Mouse (Mus musculus) kidney, adult 2 months (tissue): ENCODE measurements around the gene Rasal1. TPM values are rescaled to one million over a fixed set of nuclear protein-coding genes. Genes with fewer than 3 reads are reported as not detected.
A peak's percentile ranks its signal among the peaks of the same experiment; 100 is the strongest.

Experiments used
- DNase-seq: peaks from one replicate; pipeline ENCODE4 v3.0.0; 2021
- H3K27ac ChIP-seq: fragments of 200-500 bp; 2 replicates; pipeline ENCODE4 v1.5.1; 2012; ENCODE audit warnings: low read depth, low read length, control low read depth, inconsistent platforms; ENCODE audit not compliant: insufficient read depth
- H3K27me3 ChIP-seq: fragments of 200-500 bp; replicated peaks from 2 replicates; pipeline ENCODE4 v1.6.1; 2012; ENCODE audit warnings: mild to moderate bottlenecking, moderate library complexity, low read length, inconsistent platforms; ENCODE audit not compliant: control insufficient read depth, insufficient read depth
- H3K36me3 ChIP-seq: fragments of 200-500 bp; 2 replicates; pipeline ENCODE4 v1.6.1; 2012; ENCODE audit warnings: mild to moderate bottlenecking, moderate library complexity, low read length, inconsistent platforms; ENCODE audit not compliant: control insufficient read depth, insufficient read depth
- H3K4me1 ChIP-seq: fragments of 200-500 bp; 2 replicates; pipeline ENCODE4 v1.6.1; 2011; ENCODE audit warnings: low read length; ENCODE audit not compliant: control insufficient read depth, insufficient read depth
- H3K4me3 ChIP-seq: fragments of 200-500 bp; 2 replicates; pipeline ENCODE4 v1.5.1; 2011; ENCODE audit warnings: mild to moderate bottlenecking, low read depth, low read length, control low read depth; ENCODE audit not compliant: insufficient read depth
- CTCF ChIP-seq: fragments of 200-500 bp; conservative IDR thresholded peaks from 2 replicates; pipeline ENCODE4 v1.5.1; 2011; ENCODE audit warnings: low read depth, mild to moderate bottlenecking, control low read depth, low read length, moderate library complexity, mixed read lengths; ENCODE audit not compliant: insufficient read depth, insufficient read length
- POLR2A ChIP-seq: fragments of 200-500 bp; IDR thresholded peaks from one replicate; pipeline ENCODE4 v1.6.1; 2011; ENCODE audit warnings: low read depth, low read length, control low read depth
- WGBS: fragments of 180-500 bp; shearing (Covaris S2); methylation state at CpG from one replicate; pipeline ENCODE4 v1.1.7; 2018; 5-methylcytosine and 5-hydroxymethylcytosine counted together
- polyA plus RNA-seq: library from polyadenylated mRNA; depleted of rRNA; stranded (reverse); fragments of >200 nt; gene quantifications from 2 replicates; pipeline ENCODE4 v1.2.3, GENCODE M21; 2012; rRNA removed

The Rasal1 gene
- 2.3 and 3.4 TPM in 2 replicates for polyA plus RNA-seq

DNA sequence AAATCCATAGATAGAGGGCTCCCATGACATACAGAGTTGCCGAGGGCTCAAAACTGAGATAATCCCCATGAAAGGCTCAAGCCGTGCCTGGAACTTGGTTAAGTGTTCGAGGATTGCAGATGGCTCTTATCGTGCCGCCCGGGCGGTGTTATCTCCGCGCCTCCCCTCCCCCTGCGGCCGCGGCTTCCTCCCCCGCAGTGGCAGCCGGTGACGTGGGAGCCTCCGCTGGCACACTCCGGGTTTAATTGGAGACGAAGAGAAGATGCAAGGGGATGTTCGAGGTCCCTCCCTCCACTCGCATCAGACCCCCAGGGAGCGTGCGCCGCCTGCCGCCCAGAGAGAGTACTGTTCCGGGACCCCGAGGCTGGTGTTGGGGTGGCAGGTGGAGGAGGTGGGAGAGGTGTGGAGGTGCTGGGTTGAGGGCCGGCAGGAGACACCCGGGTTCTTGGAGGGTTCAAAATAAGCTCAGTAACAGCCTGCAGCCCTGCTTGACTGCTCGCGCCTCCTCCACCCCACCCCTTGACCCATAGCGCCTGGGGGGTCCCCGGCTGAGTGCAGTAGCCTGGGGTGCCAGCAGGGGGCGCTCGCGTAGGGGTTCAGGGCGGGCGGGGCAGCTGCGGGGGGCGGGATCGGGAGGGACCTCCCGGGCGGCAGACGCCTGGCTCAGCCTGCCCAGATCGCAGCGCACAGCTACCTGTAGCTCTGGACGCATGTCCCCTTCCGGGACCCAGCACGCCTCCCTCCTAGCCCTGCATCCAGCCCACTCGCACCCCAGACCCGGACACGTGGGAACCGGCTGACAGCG, at the start of gene Rasal1:
Gene Rasal1, plus strand, starts transcription at position 244 of the 805 bp plus-strand sequence.
- DNase-seq, result peak; percentile 12
- peaks cover 4% of the 10 kb centered on the region; the same call in 1 of the 2 replicates for H3K4me1 ChIP-seq
- H3K27me3 ChIP-seq, result 0 out of 2 replicates have a peak, but pooled peaks cover 2% of the 10 kb centered on the region
- H3K36me3 ChIP-seq, result no peaks in the 10 kb centered on the region
- TF ChIP-seq CTCF (0 out of 2 replicates have a peak, but pooled peaks have one; percentile 20), POLR2A (no peak)
- H3K4me3 ChIP-seq, result peak within 1 kb of the TSS; percentile 18
- no peak within 1 kb of the TSS for H3K27ac ChIP-seq
- WGBS, result 2% methylated on average over 53 of the region's 53 CpGs

DNA sequence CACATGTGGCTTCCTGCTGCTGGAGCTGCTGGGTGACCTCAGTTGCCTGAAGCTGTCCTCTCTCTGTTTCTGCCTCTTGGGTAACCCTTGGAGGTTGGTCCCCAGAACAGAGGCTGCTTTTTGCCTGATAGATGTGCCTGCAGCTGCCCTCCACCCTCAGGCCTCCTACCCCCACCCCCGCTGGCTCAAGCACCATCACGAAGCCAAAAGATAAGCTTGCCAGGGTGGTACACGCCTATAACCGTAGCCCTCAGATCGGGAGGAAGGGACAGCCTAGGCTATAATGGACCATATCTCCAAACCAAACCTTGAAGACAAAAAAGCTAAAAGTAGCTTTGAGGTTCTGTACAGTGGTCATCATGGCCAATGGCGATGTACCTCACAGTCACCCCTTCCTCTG, 49.0 kb upstream of the Rasal1 start:
- no peak overlapping the region for H3K27ac ChIP-seq
- no peaks in the 10 kb centered on the region for H3K36me3 ChIP-seq
- TF ChIP-seq CTCF (no peak), POLR2A (no peak)
- no peak for DNase-seq
- WGBS, result 96% methylated on average over 6 of the region's 6 CpGs
- H3K4me3 ChIP-seq, result no peak overlapping the region
- H3K4me1 ChIP-seq, result no peaks in the 10 kb centered on the region
- H3K27me3 ChIP-seq, result no peaks in the 10 kb centered on the region

DNA sequence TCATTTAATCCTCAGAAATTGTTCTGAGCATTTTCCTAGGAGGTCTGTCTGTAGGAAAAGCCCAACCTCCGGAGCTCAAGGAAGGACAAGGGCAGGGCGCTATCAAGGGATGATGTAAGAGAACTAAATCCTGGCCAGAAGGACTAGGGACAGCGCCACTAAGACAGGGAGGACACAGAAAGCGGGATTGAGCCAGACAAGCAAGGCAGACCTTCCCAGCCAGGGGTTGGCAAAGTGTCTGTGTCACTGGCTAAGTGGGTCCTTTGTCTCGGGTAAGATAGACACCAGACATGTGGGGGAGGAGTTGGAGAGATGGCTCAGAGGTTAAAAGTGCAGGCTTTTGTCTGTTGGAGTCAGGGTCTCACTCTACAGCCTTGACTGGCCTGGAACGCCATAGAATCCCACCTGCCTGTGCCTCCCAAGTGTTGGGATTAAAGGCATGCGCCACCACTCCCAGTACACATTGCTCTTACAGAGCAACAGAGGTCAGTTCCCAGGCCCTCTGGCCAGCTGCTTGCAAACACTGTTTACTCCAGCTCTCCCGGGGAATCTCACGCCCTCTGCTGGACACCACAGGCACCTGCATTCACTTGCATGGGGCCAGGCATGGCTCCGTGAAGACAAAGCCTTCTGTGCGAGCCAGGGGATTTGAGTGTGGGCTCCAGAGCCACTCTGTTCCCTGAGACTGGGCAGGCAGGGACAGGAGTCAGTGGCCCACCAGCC, 47.5 kb upstream of the Rasal1 start:
- H3K27me3 ChIP-seq, result no peaks in the 10 kb centered on the region
- 53% methylated on average over 11 of the region's 11 CpGs for WGBS
- peak; percentile 51 for DNase-seq

DNA sequence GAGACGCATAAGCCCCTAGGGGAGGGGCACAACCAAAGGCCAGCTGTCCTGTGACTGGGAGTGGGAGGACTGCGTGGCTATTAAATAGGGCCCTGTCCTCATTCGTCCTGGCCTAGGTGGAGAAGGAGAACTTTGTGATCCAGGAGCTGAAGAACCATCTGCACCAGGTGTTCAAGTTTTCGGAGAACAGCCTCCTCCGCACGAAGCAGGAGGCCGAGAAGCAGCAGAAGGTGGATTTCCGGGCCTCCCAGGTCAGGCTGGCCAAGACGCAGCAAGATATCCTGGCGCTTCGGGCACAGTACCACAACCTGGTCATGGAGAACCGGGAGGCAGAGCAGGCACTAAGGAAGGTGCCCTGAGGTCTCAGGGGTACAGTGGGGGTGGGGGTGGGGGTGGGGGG, 46.4 kb upstream of the Rasal1 start:
- DNase-seq, result no peak
- Histone ChIP-seq H3K27me3 (no peaks in the 10 kb centered on the region), H3K36me3 (no peaks in the 10 kb centered on the region), H3K4me3 (no peak overlapping the region), H3K27ac (no peak overlapping the region), H3K4me1 (peaks cover 5% of the 10 kb centered on the region)
- WGBS, result 94% methylated on average over 12 of the region's 12 CpGs
- no peak for TF ChIP-seq CTCF
- no peak for TF ChIP-seq POLR2A

More for the DNA sequence above, 47.5 kb upstream of the Rasal1 start:
- Histone ChIP-seq H3K27ac (no peak overlapping the region), H3K4me3 (no peak overlapping the region), H3K36me3 (no peaks in the 10 kb centered on the region), H3K4me1 (peaks cover 5% of the 10 kb centered on the region)
- TF ChIP-seq POLR2A, result no peak
- TF ChIP-seq CTCF, result peak; percentile 79

DNA sequence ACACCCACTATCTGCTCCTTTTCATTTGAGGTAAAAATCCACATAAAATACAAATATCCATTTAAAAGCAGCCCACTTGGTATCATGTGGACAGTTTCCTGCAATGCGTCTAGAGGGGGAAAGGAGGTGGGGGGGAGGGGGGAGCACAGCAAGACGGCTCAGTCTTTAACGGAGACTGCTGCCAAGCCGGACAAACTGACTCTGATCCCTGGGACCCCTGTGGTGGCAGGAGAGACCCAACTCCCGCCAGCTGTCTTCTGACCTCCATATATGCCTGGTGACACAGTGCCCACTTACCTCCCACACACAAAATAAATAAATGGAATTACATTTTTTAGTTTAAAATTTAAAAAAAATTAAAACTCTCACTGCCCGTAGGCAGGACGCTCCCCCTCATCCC, 45.1 kb upstream of the Rasal1 start:
- no peaks in the 10 kb centered on the region for H3K36me3 ChIP-seq
- TF ChIP-seq POLR2A (no peak), CTCF (no peak)
- DNase-seq, result no peak
- peaks cover 5% of the 10 kb centered on the region for H3K4me1 ChIP-seq
- 76% methylated on average over 7 of the region's 7 CpGs for WGBS
- no peak overlapping the region for H3K27ac ChIP-seq
- H3K27me3 ChIP-seq, result no peaks in the 10 kb centered on the region
- no peak overlapping the region for H3K4me3 ChIP-seq

DNA sequence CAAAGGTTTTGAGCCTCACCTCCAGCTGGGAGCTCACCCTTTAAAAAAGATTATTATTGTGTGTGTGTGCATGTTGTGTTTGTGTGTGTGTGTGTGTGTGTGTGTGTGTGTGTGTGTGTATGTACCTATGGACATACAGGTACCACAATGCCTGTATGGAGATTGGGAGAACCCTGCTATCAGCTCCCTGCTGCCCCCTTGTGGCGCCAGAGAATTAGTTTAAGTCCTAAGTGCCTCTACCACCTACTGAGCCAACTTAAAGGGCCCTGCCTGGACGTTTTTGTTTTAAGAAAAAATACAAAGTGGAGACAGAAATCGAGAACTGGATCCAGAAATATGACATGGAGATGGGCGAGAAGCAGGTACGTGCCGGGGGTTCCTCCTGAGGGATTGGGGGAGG, 43.8 kb upstream of the Rasal1 start:
- TF ChIP-seq POLR2A (no peak), CTCF (peak; percentile 79)
- DNase-seq, result peak; percentile 90
- H3K4me3 ChIP-seq, result no peak overlapping the region
- no peaks in the 10 kb centered on the region for H3K36me3 ChIP-seq
- 7% methylated on average over 6 of the region's 6 CpGs for WGBS
- no peak overlapping the region for H3K27ac ChIP-seq
- H3K4me1 ChIP-seq, result peaks cover 5% of the 10 kb centered on the region
- no peaks in the 10 kb centered on the region for H3K27me3 ChIP-seq

DNA sequence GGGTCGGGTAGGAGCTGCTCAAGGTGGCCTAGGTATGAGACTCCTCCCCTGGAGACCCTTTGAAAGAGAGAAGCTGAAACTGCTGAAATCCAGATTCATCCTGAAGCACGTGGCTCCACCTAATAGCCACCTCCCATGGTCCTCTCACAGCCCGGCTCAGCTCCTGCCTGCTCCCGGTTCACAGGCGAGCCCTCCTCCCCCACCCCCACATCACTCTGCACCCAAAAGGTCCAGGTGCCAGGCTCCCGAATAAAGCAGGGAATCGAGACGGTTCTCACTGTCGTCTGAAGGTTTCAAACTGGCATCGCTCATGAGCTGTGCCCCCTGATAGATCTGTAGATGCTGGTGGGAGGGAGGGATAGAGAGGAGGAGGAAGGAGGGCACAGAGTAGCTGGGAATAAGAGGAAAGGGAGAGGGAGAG, 43.4 kb upstream of the Rasal1 start:
- no peak for DNase-seq
- H3K4me3 ChIP-seq, result peak overlapping the region; percentile 23; the same call in 1 of the 2 replicates

More for the DNA sequence above, 43.4 kb upstream of the Rasal1 start:
- TF ChIP-seq POLR2A (no peak), CTCF (no peak)
- H3K27me3 ChIP-seq, result no peaks in the 10 kb centered on the region
- H3K36me3 ChIP-seq, result no peaks in the 10 kb centered on the region
- peaks cover 5% of the 10 kb centered on the region for H3K4me1 ChIP-seq
- WGBS, result 6% methylated on average over 10 of the region's 10 CpGs
- H3K27ac ChIP-seq, result no peak overlapping the region
